Mouse (Mus musculus) MEL-GATA-1-ER (cell line): Measurements from ENCODE around the gene Cd59b.
"Not testable (repeated sequence)": the region's sequence is repeated elsewhere in the genome, so short reads cannot be mapped to it uniquely, and the experiment has no call there.

Experiments
- DNase-seq: peaks from one replicate; pipeline ENCODE4 v3.0.0-alpha.2; 2012; ENCODE audit warnings: low read depth; ENCODE audit errors: extremely low read depth

Gene Cd59b

GRCm38 (mm10) chr2:104064152-104064551 is 5.5 kb upstream of the Cd59b start:
- no peak for DNase-seq

GRCm38 (mm10) chr2:104065526-104065925 is 4.1 kb upstream of the Cd59b start, which contains the start of gene Gm10912:
Gene Gm10912, plus strand, starts transcription at chr2:104065826.
- DNase-seq = not testable (repeated sequence)

GRCm38 (mm10) chr2:104068450-104068849 is 1.2 kb upstream of the Cd59b start, which contains the start of gene Gm10799:
Gene Gm10799, minus strand, starts transcription at chr2:104068550.
- not testable (repeated sequence) for DNase-seq

- peak; percentile 69 for DNase-seq
Observed at GRCm38 (mm10) chr2:104078285-104078684, 8.6 kb downstream of the Cd59b start.

- not testable (repeated sequence) for DNase-seq
Observed at GRCm38 (mm10) chr2:104081436-104082050, 11.9 kb downstream of the Cd59b start.

- DNase-seq = no peak
Observed at GRCm38 (mm10) chr2:104082474-104082873, 12.8 kb downstream of the Cd59b start.

GRCm38 (mm10) chr2:104084027-104084426 is 14.4 kb downstream of the Cd59b start:
- not testable (repeated sequence) for DNase-seq

GRCm38 (mm10) chr2:104087562-104087961 is 17.9 kb downstream of the Cd59b start:
- DNase-seq = peak; percentile 21

- no peak for DNase-seq
Observed at GRCm38 (mm10) chr2:104093305-104093704, 23.7 kb downstream of the Cd59b start.

GRCm38 (mm10) chr2:104095741-104096213 is 26.1 kb downstream of the Cd59b start, which contains the start of gene Cd59a:
Gene Cd59a, plus strand, starts transcription at chr2:104095801.
- DNase-seq = peak; percentile 56

- no peak for DNase-seq
Observed at GRCm38 (mm10) chr2:104096256-104096655, 26.6 kb downstream of the Cd59b start.

GRCm38 (mm10) chr2:104096796-104097195 is 27.1 kb downstream of the Cd59b start:
- not testable (repeated sequence) for DNase-seq

- not testable (repeated sequence) for DNase-seq
Observed at GRCm38 (mm10) chr2:104097396-104097795, 27.7 kb downstream of the Cd59b start.

GRCm38 (mm10) chr2:104098529-104099230 is 29.0 kb downstream of the Cd59b start:
- peak; percentile 62 for DNase-seq

- DNase-seq = no peak
Observed at GRCm38 (mm10) chr2:104099231-104099585, 29.6 kb downstream of the Cd59b start.

- no peak for DNase-seq
Observed at GRCm38 (mm10) chr2:104099946-104100345, 30.3 kb downstream of the Cd59b start.

- DNase-seq = no peak
Observed at GRCm38 (mm10) chr2:104104800-104105199, 35.2 kb downstream of the Cd59b start.

- DNase-seq = not testable (repeated sequence)
Observed at GRCm38 (mm10) chr2:104109021-104109420, 39.4 kb downstream of the Cd59b start.

GRCm38 (mm10) chr2:104109528-104109927 is 39.9 kb downstream of the Cd59b start:
- DNase-seq = no peak

- no peak for DNase-seq
Observed at GRCm38 (mm10) chr2:104110031-104110430, 40.4 kb downstream of the Cd59b start.

- not testable (repeated sequence) for DNase-seq
Observed at GRCm38 (mm10) chr2:104111170-104111797, 41.6 kb downstream of the Cd59b start.

- not testable (repeated sequence) for DNase-seq
Observed at GRCm38 (mm10) chr2:104113563-104113962, 43.9 kb downstream of the Cd59b start.
